Mouse (Mus musculus): Measurements from ENCODE around the gene Rpl9. TPM values are rescaled to one million over a fixed set of nuclear protein-coding genes. Genes with fewer than 3 reads are reported as not detected.
A peak's percentile ranks its signal among the peaks of the same experiment; 100 is the strongest.

Rpl9 gene
- 991 and 1,125 TPM in 2 replicates for polyA plus RNA-seq (2016; fragmentation: Nextera tagmentation; extraction: Ambion mirVana)

DNA sequence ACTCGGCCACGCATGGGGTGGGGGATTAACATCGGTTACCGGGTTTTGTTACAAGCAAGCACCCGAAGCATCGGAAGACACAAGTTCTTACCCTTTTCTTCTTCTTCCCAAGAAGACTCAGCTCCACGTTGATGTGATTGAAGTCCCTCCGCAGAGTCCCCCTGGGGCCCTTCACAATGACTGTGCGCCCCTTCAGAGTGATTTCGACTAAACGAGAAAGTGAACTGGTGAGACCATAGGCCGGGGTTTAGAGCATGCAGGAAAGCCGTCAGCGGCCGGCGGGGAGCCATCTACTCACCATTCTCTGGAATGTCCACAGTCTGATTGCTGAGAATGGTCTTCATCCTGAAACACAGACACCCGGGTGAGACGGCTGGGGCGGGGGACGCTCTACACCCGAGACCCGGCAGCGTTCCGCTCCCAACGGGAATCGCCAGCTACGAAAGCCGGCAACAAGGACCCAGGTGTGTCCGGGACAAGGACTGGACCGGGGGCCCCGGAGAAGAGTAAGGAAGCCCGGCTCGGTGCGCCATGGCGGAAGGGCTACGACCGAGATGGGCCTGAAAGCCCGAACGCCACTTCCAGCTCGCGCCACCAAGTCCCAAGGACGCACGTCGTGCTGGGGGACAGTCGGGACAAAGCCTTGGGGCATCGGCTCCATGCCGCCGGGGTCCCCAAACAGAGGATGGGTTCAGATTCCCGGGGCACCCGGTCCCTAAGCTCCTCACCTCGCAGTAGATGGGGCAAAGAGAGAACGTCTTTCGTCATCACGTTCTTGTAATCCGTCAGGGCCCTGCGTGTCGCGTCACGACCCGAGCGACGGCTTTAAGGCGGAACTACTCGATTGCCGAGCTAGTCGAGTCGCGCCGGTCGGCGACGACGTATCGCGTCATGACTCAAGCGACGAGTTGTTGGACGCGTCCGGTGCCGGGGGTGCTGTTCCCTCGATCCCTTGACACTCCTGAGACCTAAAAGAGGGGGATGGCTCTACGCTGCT, at the start of gene Rpl9, which contains the start of gene Lias:
Gene Rpl9 (minus strand): TSS at position 797 of the 997 bp plus-strand sequence.
Gene Lias (plus strand): TSS at position 850 of the 997 bp plus-strand sequence.
- peak within 1 kb of the TSS; percentile 99 for H3K27ac ChIP-seq
- H3K4me1 ChIP-seq = peaks cover 16% of the 10 kb centered on the region; the same call in 1 of the 2 replicates
- peak; percentile 98 for DNase-seq (ENCODE audit: low spot score)
- H3K27me3 ChIP-seq (ENCODE audit: low read depth, poor library complexity, severe bottlenecking) = no peaks in the 10 kb centered on the region
- H3K4me3 ChIP-seq = peak within 1 kb of the TSS; percentile 94
- no peaks in the 10 kb centered on the region for H3K9me3 ChIP-seq (replicated peaks)
- peaks cover 61% of the 10 kb centered on the region for H3K36me3 ChIP-seq
- under 1% methylated on average over 83 of the region's 83 CpGs for WGBS

DNA sequence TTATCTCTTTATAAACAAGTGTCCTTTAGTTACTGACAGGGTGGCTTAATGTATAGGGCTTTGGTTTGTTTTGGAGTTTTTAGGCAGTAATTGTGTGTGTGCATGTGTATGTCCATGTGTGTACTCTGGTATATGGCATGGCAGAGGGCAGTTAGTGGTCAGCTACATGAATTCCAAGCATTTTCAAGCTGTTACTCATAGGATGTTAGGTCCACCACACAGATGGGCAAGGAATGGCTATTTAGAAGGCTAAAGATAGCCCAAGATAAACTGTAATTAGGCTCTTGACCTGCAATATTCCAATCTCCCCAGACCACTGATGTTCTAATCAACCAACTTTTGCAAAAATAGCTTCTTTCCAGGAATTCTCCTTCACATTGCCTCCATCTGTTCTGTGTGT, 46.8 kb upstream of the Rpl9 start:
- H3K27ac ChIP-seq = no peak overlapping the region
- no peak for DNase-seq (ENCODE audit: low spot score)
- peaks cover 25% of the 10 kb centered on the region for H3K4me1 ChIP-seq
- H3K4me3 ChIP-seq = no peak overlapping the region
- H3K27me3 ChIP-seq (ENCODE audit: low read depth, poor library complexity, severe bottlenecking) = no peaks in the 10 kb centered on the region
- H3K36me3 ChIP-seq = peaks cover 2% of the 10 kb centered on the region; the same call in 1 of the 2 replicates
- H3K9me3 ChIP-seq (replicated peaks) = no peaks in the 10 kb centered on the region

DNA sequence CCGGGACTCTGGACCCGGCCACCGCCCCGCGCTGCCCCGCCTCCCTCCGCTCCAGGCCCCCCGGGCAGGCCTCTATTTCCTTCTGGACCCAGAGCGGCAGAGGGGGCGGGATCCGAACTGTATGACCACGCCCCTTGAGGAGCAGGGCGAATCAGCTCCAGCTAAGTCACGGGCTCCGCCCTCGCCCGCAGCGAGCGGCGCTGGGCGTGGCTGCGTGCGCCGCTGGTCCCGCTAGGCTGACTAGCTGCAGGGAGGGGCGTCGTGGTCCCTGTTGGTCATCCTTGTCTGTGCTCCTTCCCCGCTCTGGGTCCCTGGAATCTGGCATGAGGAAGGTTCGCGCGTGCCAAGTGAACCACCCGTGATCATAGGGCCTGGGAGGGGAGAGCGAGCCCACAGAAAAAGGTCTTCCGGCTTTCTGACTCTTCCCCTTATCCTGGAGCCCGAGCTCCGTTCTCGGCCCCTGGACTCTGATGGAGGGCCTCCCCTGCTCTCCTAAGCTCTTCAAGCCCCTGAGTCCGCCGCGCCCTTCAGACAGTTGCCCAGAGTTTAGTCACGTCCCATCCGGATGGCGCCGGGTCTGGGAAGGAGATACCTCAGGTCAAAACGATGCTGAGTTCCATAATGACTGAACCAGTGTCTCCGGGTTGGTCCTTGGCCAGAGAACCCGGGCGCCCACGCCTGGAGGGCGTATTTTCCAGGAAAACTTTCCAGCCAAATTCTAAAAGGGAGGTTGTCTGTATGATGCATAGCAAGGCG, 44.7 kb upstream of the Rpl9 start, which contains the start of gene Ugdh:
Gene Ugdh (minus strand): TSS at position 144 of the 756 bp plus-strand sequence.
- under 1% methylated on average over 51 of the region's 51 CpGs for WGBS
- peak; percentile 96 for DNase-seq (ENCODE audit: low spot score)
- H3K4me1 ChIP-seq = peaks cover 25% of the 10 kb centered on the region
- no peaks in the 10 kb centered on the region for H3K27me3 ChIP-seq (ENCODE audit: low read depth, poor library complexity, severe bottlenecking)
- peak within 1 kb of the TSS; percentile 90 for H3K27ac ChIP-seq
- peak within 1 kb of the TSS; percentile 90 for H3K4me3 ChIP-seq
- no peaks in the 10 kb centered on the region for H3K9me3 ChIP-seq (replicated peaks)
- H3K36me3 ChIP-seq = peaks cover 2% of the 10 kb centered on the region; the same call in 1 of the 2 replicates

DNA sequence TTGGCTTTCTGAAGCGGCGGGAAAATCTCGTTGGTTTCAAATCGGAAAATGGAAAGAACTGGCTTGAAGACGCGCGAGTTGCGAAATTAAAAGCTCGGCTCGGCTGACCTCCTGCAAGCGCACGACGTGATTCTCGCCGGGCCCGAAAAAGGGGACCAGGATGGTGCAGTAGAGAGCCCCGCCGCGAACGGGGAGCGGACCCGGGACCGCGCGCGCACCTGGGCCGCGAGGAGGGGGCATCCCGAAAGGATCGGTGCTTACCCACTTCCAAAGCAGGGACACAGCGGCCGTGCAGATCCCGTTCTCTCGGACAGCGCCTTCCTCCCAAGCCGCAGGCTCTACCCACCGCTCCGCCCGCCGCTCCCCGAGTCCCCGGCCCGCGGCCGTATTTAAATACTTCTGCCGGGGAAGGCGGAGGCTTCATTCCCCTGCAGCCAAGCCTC, 44.1 kb upstream of the Rpl9 start:
- DNase-seq (ENCODE audit: low spot score) = no peak
- Histone ChIP-seq H3K9me3 (replicated peaks) (no peaks in the 10 kb centered on the region), H3K27me3 (ENCODE audit: low read depth, poor library complexity, severe bottlenecking) (no peaks in the 10 kb centered on the region), H3K4me1 (peaks cover 25% of the 10 kb centered on the region), H3K27ac (peak overlapping the region; percentile 90), H3K4me3 (peak overlapping the region; percentile 90), H3K36me3 (peaks cover 2% of the 10 kb centered on the region; the same call in 1 of the 2 replicates)
- WGBS = under 1% methylated on average over 47 of the region's 47 CpGs

DNA sequence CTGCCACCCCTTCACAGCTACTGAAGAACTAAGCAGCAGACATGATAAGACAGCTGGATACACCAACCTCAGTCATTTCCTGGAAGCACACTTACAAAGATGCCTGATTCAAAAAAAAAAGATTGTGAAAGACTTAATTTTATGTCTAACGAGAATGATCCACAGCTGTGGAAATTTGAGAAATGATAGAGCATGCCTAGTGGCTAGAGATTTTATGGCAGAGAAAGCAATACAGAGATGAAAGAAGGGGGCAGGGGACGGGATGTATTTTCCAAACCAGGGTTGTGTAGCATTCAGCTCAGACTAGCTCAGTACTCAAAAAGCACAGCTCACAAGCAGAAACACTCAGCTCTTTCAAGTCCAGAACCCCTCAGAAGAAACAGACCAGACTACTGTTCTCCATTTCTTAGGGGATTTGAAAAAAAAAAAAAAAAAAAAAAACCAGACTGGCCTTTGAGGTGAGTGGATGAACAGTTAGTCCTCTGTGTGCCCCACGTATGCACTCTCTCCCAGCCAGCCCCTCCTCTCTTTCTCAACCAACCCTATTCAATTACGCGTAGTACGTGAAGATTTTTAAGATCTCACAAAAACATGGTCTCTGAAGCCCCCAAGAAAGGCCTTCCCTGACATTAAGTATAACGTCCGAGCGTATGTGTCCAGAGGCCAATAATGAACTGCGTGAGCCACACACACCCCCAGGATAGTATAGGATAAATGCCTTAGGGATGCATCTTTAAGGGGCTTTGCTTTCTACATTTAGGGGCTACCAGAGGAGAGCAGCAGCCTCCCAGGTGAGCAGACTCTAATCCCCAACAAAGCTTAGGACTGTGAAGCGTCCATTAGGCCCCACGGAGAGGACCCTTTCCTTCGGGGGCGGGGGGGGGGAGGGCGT, 43.5 kb upstream of the Rpl9 start:
- no peak for DNase-seq (ENCODE audit: low spot score)
- peaks cover 25% of the 10 kb centered on the region for H3K4me1 ChIP-seq
- H3K4me3 ChIP-seq = peak overlapping the region; percentile 90
- peaks cover 2% of the 10 kb centered on the region; the same call in 1 of the 2 replicates for H3K36me3 ChIP-seq
- no peaks in the 10 kb centered on the region for H3K27me3 ChIP-seq (ENCODE audit: low read depth, poor library complexity, severe bottlenecking)
- peak overlapping the region; percentile 90 for H3K27ac ChIP-seq
- WGBS = 6% methylated on average over 15 of the region's 15 CpGs
- H3K9me3 ChIP-seq (replicated peaks) = no peaks in the 10 kb centered on the region

DNA sequence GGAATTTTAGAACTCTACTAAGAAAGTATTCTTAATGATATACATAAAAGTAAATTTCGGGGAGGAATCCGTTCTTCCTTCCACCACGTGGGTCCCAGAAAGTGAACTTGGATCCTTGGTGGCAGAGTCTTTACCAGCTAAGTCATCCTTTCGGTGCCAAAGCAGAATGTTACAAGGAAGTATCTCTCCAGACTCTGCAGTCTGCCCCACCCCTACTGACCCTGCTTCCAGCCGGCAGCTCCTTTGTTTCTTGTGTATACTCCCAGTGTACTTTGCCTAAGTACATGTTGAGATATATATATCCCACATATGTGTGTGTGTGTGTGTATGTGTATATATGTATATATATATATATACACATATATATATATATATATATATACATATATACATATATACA, 38.2 kb upstream of the Rpl9 start:
- Histone ChIP-seq H3K27ac (no peak overlapping the region), H3K4me1 (peaks cover 3% of the 10 kb centered on the region; the same call in 1 of the 2 replicates), H3K9me3 (replicated peaks) (no peaks in the 10 kb centered on the region), H3K36me3 (peaks cover 27% of the 10 kb centered on the region), H3K4me3 (no peak overlapping the region), H3K27me3 (ENCODE audit: low read depth, poor library complexity, severe bottlenecking) (no peaks in the 10 kb centered on the region)
- WGBS = 93% methylated on average over 5 of the region's 5 CpGs
- DNase-seq (ENCODE audit: low spot score) = no peak

DNA sequence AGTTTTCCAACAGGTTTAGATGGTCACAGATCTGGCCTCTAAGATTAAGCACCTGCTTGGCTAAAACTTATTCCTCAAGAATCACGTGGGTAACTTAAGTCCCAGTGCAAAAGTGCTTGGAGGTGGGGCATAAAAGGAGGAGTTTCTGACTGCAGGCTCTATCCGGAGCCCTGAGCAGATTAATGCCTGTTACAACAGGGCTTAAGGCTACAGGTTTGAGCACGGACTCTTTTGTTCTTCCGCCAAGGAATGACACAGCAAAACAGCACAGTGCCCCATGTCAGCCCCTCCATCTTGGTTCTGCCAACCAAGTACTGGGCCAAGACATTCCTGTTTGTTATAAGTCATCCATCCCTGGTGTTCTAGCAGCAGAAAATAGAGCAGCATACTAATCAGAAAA, 37.1 kb upstream of the Rpl9 start:
- no peak overlapping the region for H3K4me3 ChIP-seq
- no peak overlapping the region for H3K27ac ChIP-seq
- no peak for DNase-seq (ENCODE audit: low spot score)
- H3K9me3 ChIP-seq (replicated peaks) = no peaks in the 10 kb centered on the region
- no peaks in the 10 kb centered on the region for H3K4me1 ChIP-seq
- peaks cover 37% of the 10 kb centered on the region for H3K36me3 ChIP-seq
- WGBS = 50% methylated on average over 4 of the region's 4 CpGs
- H3K27me3 ChIP-seq (ENCODE audit: low read depth, poor library complexity, severe bottlenecking) = no peaks in the 10 kb centered on the region

DNA sequence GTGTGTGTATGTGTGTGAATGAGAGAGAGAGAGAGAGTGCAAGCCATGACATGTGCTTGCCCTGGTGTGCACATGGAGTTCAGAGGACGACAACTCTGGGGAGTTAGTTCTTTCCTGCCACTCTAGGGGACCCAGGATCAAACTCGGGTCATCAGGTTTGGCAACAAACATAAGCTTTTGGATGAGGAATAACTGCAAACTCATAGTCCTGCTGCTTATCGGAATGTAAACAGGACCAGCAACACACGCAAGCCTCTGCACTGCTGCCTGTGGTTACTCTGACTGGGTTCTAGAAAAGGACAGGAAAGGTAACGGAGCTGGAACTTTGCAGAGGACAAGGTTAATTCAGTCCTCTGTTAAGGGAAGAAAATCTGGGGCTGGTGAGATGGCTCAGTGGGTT, 34.0 kb upstream of the Rpl9 start:
- H3K36me3 ChIP-seq = peaks cover 65% of the 10 kb centered on the region
- H3K27ac ChIP-seq = no peak overlapping the region
- H3K27me3 ChIP-seq (ENCODE audit: low read depth, poor library complexity, severe bottlenecking) = no peaks in the 10 kb centered on the region
- no peak overlapping the region for H3K4me3 ChIP-seq
- no peaks in the 10 kb centered on the region for H3K9me3 ChIP-seq (replicated peaks)
- DNase-seq (ENCODE audit: low spot score) = no peak
- H3K4me1 ChIP-seq = no peaks in the 10 kb centered on the region
- WGBS = 93% methylated on average over 5 of the region's 5 CpGs

DNA sequence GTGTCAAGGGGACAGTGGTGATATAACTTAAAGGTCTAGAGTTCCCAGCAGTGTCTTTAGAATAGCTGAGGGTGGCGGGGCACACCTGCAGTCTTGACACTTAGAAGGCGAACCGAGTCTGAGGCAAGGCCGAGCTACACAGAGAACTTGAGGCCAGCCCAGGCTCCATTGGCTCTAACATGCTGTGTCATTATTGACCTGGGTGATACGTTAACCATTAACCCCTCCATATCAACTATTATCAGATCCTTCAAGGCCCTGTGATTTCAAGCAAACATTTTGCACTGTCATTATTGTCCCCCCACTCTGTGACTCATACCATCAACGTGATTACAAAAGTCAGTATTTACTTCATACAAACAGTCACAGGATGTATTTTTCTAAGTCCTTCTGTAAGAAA, 33.0 kb upstream of the Rpl9 start:
- no peak overlapping the region for H3K27ac ChIP-seq
- peaks cover 67% of the 10 kb centered on the region for H3K36me3 ChIP-seq
- H3K27me3 ChIP-seq (ENCODE audit: low read depth, poor library complexity, severe bottlenecking) = no peaks in the 10 kb centered on the region
- no peaks in the 10 kb centered on the region for H3K4me1 ChIP-seq
- 93% methylated on average over 6 of the region's 6 CpGs for WGBS
- no peak for DNase-seq (ENCODE audit: low spot score)
- H3K4me3 ChIP-seq = no peak overlapping the region
- no peaks in the 10 kb centered on the region for H3K9me3 ChIP-seq (replicated peaks)

DNA sequence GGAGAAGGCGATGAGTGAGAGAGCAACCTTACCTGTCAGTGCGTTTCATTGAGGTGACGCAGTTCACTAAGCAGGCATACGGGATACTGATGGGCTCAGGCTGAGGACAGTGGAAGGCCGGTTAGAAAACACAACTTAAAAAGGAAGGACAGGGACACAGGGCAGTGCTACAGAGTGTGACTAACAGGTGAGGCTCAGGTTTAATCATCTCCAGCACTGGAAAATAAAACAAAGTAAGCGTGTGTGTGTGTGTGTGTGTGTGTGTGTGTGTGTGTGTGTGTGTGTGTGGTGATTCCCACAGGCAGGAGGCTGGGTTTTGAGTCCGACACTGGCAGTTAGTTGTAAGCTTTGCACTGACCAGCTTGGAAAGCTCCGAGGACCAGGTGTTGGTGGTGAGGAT, 31.6 kb upstream of the Rpl9 start:
- Histone ChIP-seq H3K27me3 (ENCODE audit: low read depth, poor library complexity, severe bottlenecking) (no peaks in the 10 kb centered on the region), H3K36me3 (peaks cover 78% of the 10 kb centered on the region), H3K9me3 (replicated peaks) (no peaks in the 10 kb centered on the region), H3K4me3 (no peak overlapping the region), H3K27ac (no peak overlapping the region), H3K4me1 (no peaks in the 10 kb centered on the region)
- no peak for DNase-seq (ENCODE audit: low spot score)
- 93% methylated on average over 8 of the region's 8 CpGs for WGBS

DNA sequence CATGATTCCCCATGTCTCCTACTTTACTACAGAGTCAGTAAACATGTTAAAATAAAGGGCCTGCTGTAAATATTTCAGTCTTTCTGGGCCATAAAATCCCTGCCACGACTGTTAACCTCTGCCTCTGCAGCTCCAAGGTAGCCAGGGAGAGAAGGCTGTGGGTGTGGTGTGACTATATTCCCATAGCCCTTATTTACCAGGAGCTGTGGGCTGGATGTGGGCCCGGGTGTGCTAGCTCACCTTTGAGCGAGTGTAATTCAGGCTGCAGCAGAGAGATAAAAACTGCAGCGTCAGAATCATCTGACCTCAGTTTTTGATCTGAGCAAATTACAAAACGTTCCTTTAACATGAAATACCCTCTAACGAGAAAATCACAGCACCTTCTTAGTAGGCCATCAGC, 29.6 kb upstream of the Rpl9 start:
- Histone ChIP-seq H3K27me3 (ENCODE audit: low read depth, poor library complexity, severe bottlenecking) (no peaks in the 10 kb centered on the region), H3K36me3 (peaks cover 82% of the 10 kb centered on the region), H3K4me1 (peaks cover 7% of the 10 kb centered on the region), H3K4me3 (no peak overlapping the region), H3K27ac (no peak overlapping the region), H3K9me3 (replicated peaks) (no peaks in the 10 kb centered on the region)
- 64% methylated on average over 6 of the region's 6 CpGs for WGBS
- DNase-seq (ENCODE audit: low spot score) = no peak

DNA sequence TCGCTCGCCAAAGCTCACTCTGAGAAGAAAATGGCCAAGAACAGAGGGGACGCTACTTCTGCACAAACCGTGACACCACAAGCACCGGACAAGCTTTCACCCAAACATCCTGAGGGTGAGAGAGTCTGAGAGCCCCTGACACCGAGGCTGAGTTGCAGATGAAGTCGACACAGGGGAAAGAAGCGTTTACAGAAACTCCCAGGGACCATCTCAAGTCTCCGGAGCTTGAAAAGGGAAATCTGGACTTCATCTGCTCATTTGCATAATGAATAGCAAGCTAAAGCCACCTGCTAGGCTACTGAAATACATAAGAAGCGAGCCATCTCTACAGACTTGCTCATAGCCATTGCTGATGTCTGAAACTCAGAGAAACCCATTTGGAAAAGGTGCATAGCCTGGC, 27.9 kb upstream of the Rpl9 start:
- Histone ChIP-seq H3K9me3 (replicated peaks) (no peaks in the 10 kb centered on the region), H3K4me1 (peaks cover 15% of the 10 kb centered on the region), H3K4me3 (no peak overlapping the region), H3K27me3 (ENCODE audit: low read depth, poor library complexity, severe bottlenecking) (no peaks in the 10 kb centered on the region), H3K27ac (no peak overlapping the region), H3K36me3 (peaks cover 74% of the 10 kb centered on the region)
- WGBS = 89% methylated on average over 10 of the region's 10 CpGs
- DNase-seq (ENCODE audit: low spot score) = no peak

All from limb, embryonic 10.5 days (tissue).